Mouse (Mus musculus) left cerebral cortex, adult 6 months (tissue): ENCODE measurements around the gene Card9. TPM values are rescaled to one million over a fixed set of nuclear protein-coding genes. Genes with fewer than 3 reads are reported as not detected.

Source experiments
- long read RNA-seq, 2 experiments: library from polyadenylated mRNA; unstranded; transcript quantifications; one replicate each; pipeline ENCODE4 v2.0.0; 2019 to 2020
- polyA plus RNA-seq: library from polyadenylated mRNA; unstranded; fragments of <200 nt; fragmentation: Nextera tagmentation; gene quantifications from 2 replicates; pipeline ENCODE4 v1.2.3, GENCODE M21; 2021

Card9 gene
- 0.47 and 0.87 TPM in 2 replicates for polyA plus RNA-seq
- long read RNA-seq, experiment 1, partial matches to known transcripts = 1 of 1 reads
- long read RNA-seq, experiment 1, other reads (novel, unspliced or antisense) = 0 of 1 reads
- long read RNA-seq, experiment 2, partial matches to known transcripts = 1 of 3 reads
- long read RNA-seq, experiment 2, other reads (novel, unspliced or antisense) = 1 of 3 reads

DNA sequence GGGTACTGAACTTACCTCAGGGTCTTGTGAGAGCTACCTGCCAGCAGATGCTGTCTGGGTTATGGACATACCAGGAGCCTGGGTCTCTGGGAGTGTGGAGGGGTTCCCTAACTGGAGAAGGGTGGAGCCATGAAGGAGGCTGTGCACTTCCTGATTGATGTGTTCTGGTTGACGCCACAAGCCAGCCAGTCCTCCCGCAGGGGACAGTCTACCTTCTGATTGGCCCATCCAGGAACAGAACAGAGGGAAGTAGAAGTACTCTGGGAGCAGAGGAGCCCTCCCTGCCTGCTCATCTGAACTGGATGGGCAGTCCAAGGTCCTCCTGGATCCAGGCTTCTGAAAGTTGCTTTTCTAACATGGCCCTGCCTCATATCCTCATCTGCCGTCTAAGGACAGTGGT is at the start of gene Card9:
Card9 (minus strand) TSS at position 147 of the 400 bp plus-strand sequence.

GRCm38 (mm10) chr2:26408515-26409356 is 48.0 kb upstream of the Card9 start, which contains the start of gene Inpp5e:
TSS of gene Inpp5e (minus strand) at chr2:26409203.

DNA sequence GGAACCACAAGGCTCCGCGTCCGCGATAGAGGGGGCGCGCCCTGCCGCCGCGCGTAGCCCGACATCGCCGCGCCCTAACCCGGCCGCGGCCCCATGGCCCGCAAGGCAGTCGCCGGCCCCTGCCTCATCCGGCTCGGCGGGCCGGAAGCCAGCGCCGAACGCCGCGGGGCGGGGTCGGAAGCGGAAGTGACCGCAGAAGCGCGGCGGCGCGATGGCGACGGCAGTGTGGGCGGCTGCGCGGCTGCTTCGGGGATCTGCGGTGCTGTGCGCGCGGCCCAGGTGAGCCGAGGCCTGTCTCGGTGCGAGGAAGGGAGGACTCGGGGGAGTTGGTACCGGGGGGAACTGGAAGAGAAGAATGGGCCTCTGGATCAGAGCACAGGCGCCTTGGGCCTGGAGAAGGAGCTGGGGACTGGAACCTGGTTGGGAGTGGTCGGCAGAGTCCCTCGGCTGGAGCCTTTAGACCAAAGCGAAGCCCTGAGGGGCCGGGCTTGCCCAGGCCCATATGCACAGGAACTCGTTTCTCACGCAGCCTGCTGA is 28.5 kb upstream of the Card9 start, which contains the start of the genes Entr1 and Pmpca:
Entr1 (minus strand) TSS at position 163 of the 537 bp plus-strand sequence.
Pmpca (plus strand) TSS at position 186 of the 537 bp plus-strand sequence.

DNA sequence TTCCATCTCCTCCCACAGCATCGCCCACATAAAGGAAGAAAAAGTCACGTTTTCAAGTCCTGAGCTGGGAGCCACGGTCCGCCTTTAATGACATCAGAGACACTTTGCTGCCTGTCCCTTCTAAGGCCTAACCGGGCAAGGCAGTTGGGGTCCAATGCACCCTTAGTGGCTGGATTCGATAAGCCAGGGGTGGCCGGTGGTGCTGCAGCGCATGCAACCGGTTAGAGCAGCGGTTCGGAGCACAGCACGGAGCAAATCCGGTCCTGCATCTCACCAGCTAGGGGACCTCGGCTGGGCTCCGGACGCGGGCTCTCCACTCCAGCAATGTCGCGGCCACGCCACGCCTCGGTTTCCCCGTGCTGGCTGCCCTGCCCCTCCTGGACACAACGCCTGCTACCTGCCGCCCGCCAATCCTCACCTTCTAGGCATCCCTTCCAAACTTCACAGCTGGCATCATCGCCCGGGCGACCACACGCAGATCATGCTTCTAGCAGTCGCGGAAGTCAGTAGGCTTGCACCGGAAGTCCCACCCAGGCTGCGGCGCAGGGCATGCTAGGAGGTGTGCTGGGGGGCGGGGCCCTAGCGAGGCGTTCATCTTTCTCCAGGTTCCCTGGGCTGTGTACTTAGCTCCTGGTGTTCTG is 19.5 kb upstream of the Card9 start, which contains the start of gene Snapc4:
Snapc4 (minus strand) TSS at position 523 of the 641 bp plus-strand sequence.

GRCm38 (mm10) chr2:26351358-26352290 is 9.1 kb downstream of the Card9 start, which contains the start of gene Dnlz:
TSS of gene Dnlz (minus strand) at chr2:26352110.

DNA sequence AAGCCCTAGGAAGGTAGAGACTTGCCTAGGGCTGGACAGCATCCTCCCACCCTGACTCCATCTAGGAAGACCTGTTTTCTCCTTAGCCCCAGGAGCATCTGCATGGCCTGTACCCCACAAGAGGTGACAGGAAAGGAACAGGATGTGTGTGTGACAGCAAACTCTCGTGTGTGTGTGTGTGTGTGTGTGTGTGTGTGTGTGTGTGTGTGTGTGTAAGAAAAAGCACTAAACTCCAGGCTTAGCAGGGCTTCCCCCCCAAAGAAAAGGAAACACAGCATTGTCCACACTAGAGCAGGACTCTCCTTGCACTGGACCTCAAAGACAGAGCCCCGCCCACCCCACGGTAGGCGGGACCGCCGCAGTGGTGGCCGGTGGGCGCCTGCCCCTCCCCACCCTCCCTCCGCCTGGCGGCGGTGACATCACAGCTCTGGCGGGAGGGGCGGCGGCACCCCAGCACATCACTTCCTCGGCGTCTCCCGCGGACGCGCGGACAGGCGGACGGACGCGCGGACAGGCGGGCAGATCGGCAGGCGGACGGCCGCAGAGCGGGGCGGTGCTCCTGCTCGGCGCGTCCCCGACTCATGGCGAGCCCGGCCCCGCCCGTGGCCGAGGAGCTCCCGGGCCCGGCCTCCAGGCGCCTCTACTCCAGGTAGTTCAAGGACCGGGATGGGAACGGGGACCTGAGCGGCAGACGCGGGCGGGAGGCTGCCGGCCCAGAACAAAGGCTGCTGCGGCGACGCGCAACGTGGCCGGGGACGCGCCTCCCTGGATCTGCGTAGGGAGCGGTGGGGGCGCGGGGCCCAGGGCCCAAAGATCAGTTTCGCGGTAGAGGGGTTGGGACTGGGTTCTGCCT is 45.4 kb downstream of the Card9 start, which contains the start of gene Gpsm1:
Gpsm1 (plus strand) TSS at position 444 of the 853 bp plus-strand sequence.

Other genes starting within 250 kb of the Card9 start
- 43.2 and 63.0 TPM in 2 replicates for gene Nacc2, start 237.7 kb downstream of the Card9 start, polyA plus RNA-seq
- gene Lhx3, start 152.6 kb downstream of the Card9 start, polyA plus RNA-seq = 0.25 TPM in 1 of 2 replicates, not detected in the other
- 8.0 and 10.2 TPM in 2 replicates for gene Qsox2, start 123.4 kb downstream of the Card9 start, polyA plus RNA-seq
- gene Ccdc187, start 66.4 kb downstream of the Card9 start, polyA plus RNA-seq = 0.15 and 0.28 TPM in 2 replicates
- gene Gpsm1, start 45.4 kb downstream of the Card9 start, polyA plus RNA-seq = 18.8 and 21.6 TPM in 2 replicates
- 54.2 and 54.4 TPM in 2 replicates for gene Dnlz, start 8.8 kb downstream of the Card9 start, polyA plus RNA-seq
- gene Snapc4, start 19.7 kb upstream of the Card9 start, polyA plus RNA-seq = 5.9 and 6.4 TPM in 2 replicates
- 64.1 and 80.9 TPM in 2 replicates for gene Entr1, start 28.4 kb upstream of the Card9 start, polyA plus RNA-seq
- gene Pmpca, start 28.4 kb upstream of the Card9 start, polyA plus RNA-seq = 56.5 and 58.2 TPM in 2 replicates
- gene Inpp5e, start 48.3 kb upstream of the Card9 start, polyA plus RNA-seq = 5.0 and 6.7 TPM in 2 replicates
- 7.3 and 9.8 TPM in 2 replicates for gene Sec16a, start 84.3 kb upstream of the Card9 start, polyA plus RNA-seq
- gene Notch1, start 155.7 kb upstream of the Card9 start, polyA plus RNA-seq = 4.5 and 5.6 TPM in 2 replicates
- 106 and 107 TPM in 2 replicates for gene Egfl7, start 219.1 kb upstream of the Card9 start, polyA plus RNA-seq
- not detected in 2 replicates for gene Gm20532, start 225.7 kb upstream of the Card9 start, polyA plus RNA-seq
- 0.97 and 2.5 TPM in 2 replicates for gene Agpat2, start 243.5 kb upstream of the Card9 start, polyA plus RNA-seq